Mouse (Mus musculus) c-Kit-positive CD71-negative TER-119-negative erythroid progenitor cells, embryonic 14.5 days (primary cell): Measurements from ENCODE around the gene Tent5c.

Experiments
- DNase-seq: peaks from one replicate; pipeline ENCODE4 v3.0.0-alpha.2; 2013; ENCODE audit warnings: low read depth

Gene Tent5c

GRCm38 (mm10) chr3:100487046-100487445, 2.1 kb downstream of the Tent5c start:
- no peak for DNase-seq

GRCm38 (mm10) chr3:100485390-100486132, 3.6 kb downstream of the Tent5c start:
- DNase-seq: no peak

DNA sequence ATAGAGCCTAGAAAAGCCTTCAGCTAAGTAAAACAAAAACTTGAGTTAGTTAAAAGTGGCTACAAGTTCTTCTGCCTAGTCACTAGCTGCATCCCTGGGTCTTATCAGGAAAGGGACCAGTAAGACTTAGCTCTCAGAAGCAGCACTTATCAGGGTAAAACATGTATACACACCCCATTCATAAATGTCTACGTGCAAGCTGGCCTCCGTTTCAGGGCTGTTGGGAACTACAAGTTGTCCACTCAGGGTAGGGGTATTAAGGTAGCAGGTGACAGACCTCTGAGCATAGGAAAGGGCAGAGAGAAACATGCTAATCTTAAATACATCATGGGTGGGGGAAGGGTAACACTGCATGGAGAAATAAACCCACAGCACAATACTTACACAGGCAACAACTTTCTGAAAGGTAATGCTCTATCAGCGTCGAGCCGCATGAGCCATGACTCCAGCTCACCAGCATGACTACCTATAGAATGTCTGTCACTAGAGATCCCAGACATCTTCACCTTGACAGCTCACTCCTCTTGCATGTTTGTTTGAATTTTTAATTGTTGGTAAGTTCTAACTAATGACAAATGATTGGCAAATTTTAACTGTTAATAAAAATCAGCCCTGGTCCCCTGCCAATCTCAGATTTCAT, 6.0 kb downstream of the Tent5c start:
- DNase-seq: peak; percentile 20

DNA sequence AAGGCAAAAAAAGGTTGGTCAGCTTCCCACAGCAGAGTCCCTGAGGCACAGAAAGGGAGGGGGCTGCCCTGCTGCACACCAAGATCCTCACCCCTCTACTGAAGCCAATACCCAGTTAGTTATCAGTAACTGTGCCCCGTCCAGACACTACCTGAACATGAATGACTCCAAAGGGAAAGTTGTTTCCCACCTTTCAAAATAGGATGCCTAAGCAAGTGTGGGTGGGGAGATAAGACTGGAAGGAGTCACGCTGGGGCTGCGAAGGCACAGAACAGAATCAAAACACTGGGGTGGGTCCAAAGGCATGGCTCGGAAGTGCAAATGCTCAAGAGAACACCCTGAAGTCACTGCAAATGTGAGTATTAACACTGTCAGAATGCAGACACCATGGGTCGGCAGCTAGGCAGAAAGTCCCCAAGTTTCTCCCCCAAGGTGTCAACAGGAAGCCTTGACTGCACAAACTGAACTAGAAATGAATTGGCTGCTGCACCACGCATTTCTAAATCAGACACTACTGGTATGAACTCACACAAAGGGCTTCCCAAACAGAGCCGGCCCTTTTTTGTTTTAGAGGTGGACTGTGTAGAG, 6.7 kb downstream of the Tent5c start:
- DNase-seq: peak; percentile 34

GRCm38 (mm10) chr3:100480251-100481005, 8.7 kb downstream of the Tent5c start:
- DNase-seq: no peak

- DNase-seq: no peak
Observed at GRCm38 (mm10) chr3:100474950-100475472, 14.1 kb downstream of the Tent5c start.

DNA sequence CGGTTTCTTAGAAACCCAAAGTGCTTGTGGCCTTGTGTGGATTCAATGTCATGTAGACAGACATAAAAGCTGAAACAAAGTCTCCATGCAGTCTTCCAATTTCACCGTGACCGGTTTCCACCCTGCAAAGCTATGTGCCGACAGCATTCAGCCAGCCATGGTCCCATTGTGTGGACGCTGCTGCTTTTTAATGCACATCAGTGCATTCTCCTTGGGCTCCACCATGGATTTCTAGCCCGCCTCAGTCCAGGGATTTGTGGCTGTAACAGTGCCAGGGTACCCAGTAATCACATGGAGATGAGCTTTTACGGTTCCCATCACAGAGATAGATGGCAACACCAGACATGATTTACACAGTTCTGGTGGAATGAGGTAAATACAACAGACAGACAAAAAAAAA, 14.6 kb downstream of the Tent5c start:
- no peak for DNase-seq

GRCm38 (mm10) chr3:100473146-100473545, 16.0 kb downstream of the Tent5c start:
- no peak for DNase-seq

DNA sequence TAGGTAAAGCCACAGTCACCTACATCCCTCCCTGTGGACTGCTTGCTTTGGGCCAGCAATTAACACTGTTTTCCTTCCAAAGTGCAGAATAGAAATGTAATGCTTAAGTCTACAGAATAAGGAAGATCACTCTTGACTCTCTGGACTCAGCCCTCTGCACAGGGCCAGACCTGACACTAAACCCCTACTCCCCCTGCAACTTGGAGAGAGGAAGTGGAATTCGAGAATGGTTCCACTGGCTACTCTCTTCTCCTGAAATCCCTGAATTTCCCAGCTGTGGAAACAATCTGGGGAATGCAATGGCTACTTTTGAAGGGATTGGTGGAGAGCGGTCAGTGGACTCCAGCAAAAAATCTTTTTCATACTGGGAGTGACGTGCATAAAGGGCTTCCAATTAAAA, 18.2 kb downstream of the Tent5c start:
- no peak for DNase-seq

- no peak for DNase-seq
Observed at GRCm38 (mm10) chr3:100470101-100470500, 19.0 kb downstream of the Tent5c start.

- no peak for DNase-seq
Observed at GRCm38 (mm10) chr3:100466551-100466950, 22.6 kb downstream of the Tent5c start.

DNA sequence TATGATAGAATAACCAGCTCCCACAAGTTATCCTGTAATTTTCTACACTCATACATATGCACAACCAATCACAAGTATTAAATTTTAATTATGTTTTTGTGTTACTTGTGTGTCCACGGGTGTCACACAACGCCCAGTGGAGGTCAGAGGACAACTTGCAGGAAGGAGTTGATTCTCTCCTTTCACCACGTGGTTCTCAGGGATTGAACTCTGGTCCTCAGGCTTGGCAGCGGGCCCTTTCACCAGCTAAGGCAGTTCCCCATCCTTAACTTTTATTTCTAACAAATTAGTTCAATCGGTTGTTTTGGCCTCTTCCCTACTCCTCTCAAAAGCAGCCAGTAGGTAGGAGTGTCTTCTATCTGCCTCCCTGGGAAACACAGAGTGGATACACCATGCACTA, 24.5 kb downstream of the Tent5c start:
- no peak for DNase-seq

DNA sequence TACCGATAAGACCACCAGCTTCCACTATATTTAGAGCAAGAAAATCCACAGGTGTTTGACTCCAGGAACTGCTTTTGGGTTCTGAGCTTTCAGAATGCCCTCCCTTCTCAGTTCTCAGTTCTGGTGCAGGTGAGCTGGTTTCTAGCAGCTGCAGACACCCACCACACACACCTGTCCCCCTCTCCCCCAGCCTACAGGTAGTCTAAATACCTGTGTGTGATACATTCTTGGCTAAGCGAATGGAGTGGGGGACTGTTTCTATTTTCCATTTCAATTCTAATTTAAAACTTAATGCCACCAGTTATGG, 25.2 kb downstream of the Tent5c start:
- no peak for DNase-seq

DNA sequence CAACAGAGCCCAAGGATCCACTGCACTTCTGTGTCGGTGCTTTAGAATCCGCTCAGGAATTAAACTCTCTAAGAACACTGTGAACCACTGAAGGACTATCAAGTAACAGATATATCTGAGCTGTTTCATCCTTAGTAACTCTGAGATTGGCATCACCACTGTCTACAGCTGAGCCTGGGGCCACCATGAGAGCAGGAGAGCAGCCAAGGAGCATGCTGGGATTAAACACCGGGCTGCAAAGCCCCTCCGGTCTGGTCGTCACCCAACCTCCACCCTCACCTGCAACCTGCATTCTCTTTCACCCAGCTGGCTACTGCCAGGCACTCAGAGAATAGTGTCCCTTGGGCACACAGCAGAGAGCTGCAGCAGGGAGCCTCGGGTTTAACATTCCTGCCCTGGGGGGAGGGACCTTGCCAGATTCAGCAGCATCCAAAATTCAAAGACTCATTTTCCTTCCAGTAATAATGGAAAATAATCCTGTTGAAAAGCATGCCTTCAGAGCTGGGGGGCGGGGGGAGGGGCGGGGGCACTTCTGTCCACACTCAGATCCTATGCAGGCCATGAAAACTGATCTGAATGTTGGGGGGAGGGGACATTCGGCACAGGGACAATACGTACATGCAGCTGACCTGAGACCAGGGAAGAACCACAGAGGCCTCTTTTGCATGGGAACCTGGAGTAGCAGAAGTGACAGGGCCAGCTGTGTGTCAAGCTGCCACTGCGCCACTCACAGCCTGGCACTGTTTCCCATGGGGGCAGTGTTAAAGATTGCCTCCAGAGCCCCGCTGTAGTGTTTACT, 25.8 kb downstream of the Tent5c start:
- DNase-seq: no peak

- DNase-seq: no peak
Observed at GRCm38 (mm10) chr3:100462235-100463083, 26.7 kb downstream of the Tent5c start.

GRCm38 (mm10) chr3:100460510-100460909, 28.6 kb downstream of the Tent5c start:
- no peak for DNase-seq

- DNase-seq: no peak
Observed at GRCm38 (mm10) chr3:100443798-100444500, 45.2 kb downstream of the Tent5c start.

DNA sequence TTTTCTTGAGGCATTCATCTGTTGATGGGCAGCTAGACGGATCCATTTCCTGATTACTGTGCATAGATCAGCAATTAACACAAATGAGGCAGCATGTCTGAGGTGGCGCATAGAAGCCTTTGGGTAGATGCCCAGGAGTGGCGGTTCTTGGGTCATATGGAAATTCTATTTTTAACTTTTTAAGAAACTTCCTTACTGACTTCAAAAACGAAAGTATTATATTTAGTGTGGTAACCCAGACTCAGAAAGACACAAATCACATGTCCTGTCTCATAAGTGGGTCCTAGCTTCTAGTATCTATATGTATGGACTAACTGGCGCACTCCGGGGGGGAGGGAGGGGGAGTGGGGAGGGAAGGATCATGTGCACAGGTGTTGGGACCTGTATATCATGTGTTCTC, 46.6 kb downstream of the Tent5c start:
- no peak for DNase-seq

GRCm38 (mm10) chr3:100440754-100441153, 48.4 kb downstream of the Tent5c start:
- DNase-seq: no peak

- DNase-seq: no peak
Observed at GRCm38 (mm10) chr3:100440009-100440408, 49.1 kb downstream of the Tent5c start.
